Mouse (Mus musculus): ENCODE measurements around the gene Adam8. TPM values are rescaled to one million over a fixed set of nuclear protein-coding genes. Genes with fewer than 3 reads are reported as not detected.

The Adam8 gene
- polyA plus RNA-seq, 1 experiment from 2014 or later = 2.8 TPM

MicroRNAs within 50 kb of the gene (microRNA counts, 519-probe panel; counts per million panel counts)
- 2,073 counts per million, percentile 25 among the panel's probes with 10 or more counts for microRNA mmu-miR-202-3p
- 2,479 counts per million, percentile 58 among the panel's probes with 10 or more counts for microRNA mmu-miR-202-5p

Small RNAs within 50 kb of the gene (microRNA-seq; reads per million reads assigned to microRNA genes)
- gene Mir202 = 2.6 reads per million, percentile 7 among the genes with 10 or more reads in this experiment
- not detected for gene Mir7062
- gene mmu-mir-7686 = not detected

Other genes starting within 250 kb of the Adam8 start
- not detected in 2 replicates for gene Adgra1, start 158.4 kb downstream of the Adam8 start, polyA plus RNA-seq (2015; fragmentation: Nextera tagmentation; extraction: Ambion mirVana)
- gene Kndc1, start 97.9 kb downstream of the Adam8 start, polyA plus RNA-seq (2015; fragmentation: Nextera tagmentation; extraction: Ambion mirVana) = 0.37 and 0.47 TPM in 2 replicates
- 0.71 and 2.0 TPM in 2 replicates for gene Utf1, start 48.8 kb downstream of the Adam8 start, polyA plus RNA-seq (2015; fragmentation: Nextera tagmentation; extraction: Ambion mirVana)
- 0.66 and 0.69 TPM in 2 replicates for gene 6430531B16Rik, start 13.8 kb downstream of the Adam8 start, polyA plus RNA-seq (2015; fragmentation: Nextera tagmentation; extraction: Ambion mirVana)
- 32.1 and 36.5 TPM in 2 replicates for gene Zfp511, start 43.8 kb upstream of the Adam8 start, polyA plus RNA-seq (2015; fragmentation: Nextera tagmentation; extraction: Ambion mirVana)
- gene Tubgcp2, start 44.1 kb upstream of the Adam8 start, polyA plus RNA-seq (2015; fragmentation: Nextera tagmentation; extraction: Ambion mirVana) = 34.6 and 39.9 TPM in 2 replicates
- not detected in 2 replicates for gene Msx3, start 56.5 kb upstream of the Adam8 start, polyA plus RNA-seq (2015; fragmentation: Nextera tagmentation; extraction: Ambion mirVana)
- 0.47 and 0.66 TPM in 2 replicates for gene Caly, start 90.0 kb upstream of the Adam8 start, polyA plus RNA-seq (2015; fragmentation: Nextera tagmentation; extraction: Ambion mirVana)
- gene Prap1, start 100.8 kb upstream of the Adam8 start, polyA plus RNA-seq (2015; fragmentation: Nextera tagmentation; extraction: Ambion mirVana) = 2.3 TPM in 1 of 2 replicates, not detected in the other
- 93.9 and 103 TPM in 2 replicates for gene Fuom, start 109.9 kb upstream of the Adam8 start, polyA plus RNA-seq (2015; fragmentation: Nextera tagmentation; extraction: Ambion mirVana)
- 9.5 and 12.9 TPM in 2 replicates for gene Paox, start 123.2 kb upstream of the Adam8 start, polyA plus RNA-seq (2015; fragmentation: Nextera tagmentation; extraction: Ambion mirVana)
- 244 and 266 TPM in 2 replicates for gene Echs1, start 123.9 kb upstream of the Adam8 start, polyA plus RNA-seq (2015; fragmentation: Nextera tagmentation; extraction: Ambion mirVana)
- 34.1 and 36.8 TPM in 2 replicates for gene Mtg1, start 145.0 kb upstream of the Adam8 start, polyA plus RNA-seq (2015; fragmentation: Nextera tagmentation; extraction: Ambion mirVana)
- 0.09 and 0.12 TPM in 2 replicates for gene Sprn, start 162.3 kb upstream of the Adam8 start, polyA plus RNA-seq (2015; fragmentation: Nextera tagmentation; extraction: Ambion mirVana)
- gene Olfr522, start 172.2 kb upstream of the Adam8 start, polyA plus RNA-seq (2015; fragmentation: Nextera tagmentation; extraction: Ambion mirVana) = not detected in 2 replicates
- gene Olfr523, start 180.7 kb upstream of the Adam8 start, polyA plus RNA-seq (2015; fragmentation: Nextera tagmentation; extraction: Ambion mirVana) = not detected in 2 replicates
- 0.27 and 0.43 TPM in 2 replicates for gene Olfr524, start 213.4 kb upstream of the Adam8 start, polyA plus RNA-seq (2015; fragmentation: Nextera tagmentation; extraction: Ambion mirVana)
- gene Cd163l1, start 225.7 kb upstream of the Adam8 start, polyA plus RNA-seq (2015; fragmentation: Nextera tagmentation; extraction: Ambion mirVana) = 5.2 and 10.4 TPM in 2 replicates

Measured in heart, embryonic 16.5 days (tissue).